Mouse (Mus musculus) liver, adult 2 months (tissue): ENCODE results near the gene Nwd2.

Experiments
- CTCF ChIP-seq: fragments of 200-500 bp; IDR thresholded peaks from 2 replicates; pipeline ENCODE4 v1.5.1; 2011; ENCODE audit warnings: low read depth, low read length, control low read depth
- POLR2A ChIP-seq: fragments of 200-500 bp; IDR thresholded peaks from 2 replicates; pipeline ENCODE4 v1.6.1; 2011; ENCODE audit warnings: low read length, control low read depth; ENCODE audit not compliant: insufficient read depth; ENCODE audit errors: extremely low read depth

GRCm38 (mm10) chr5:63827415-63828053 lies 178.6 kb downstream of the Nwd2 start:
- TF ChIP-seq CTCF: no peak
- no peak for TF ChIP-seq POLR2A
